Mouse (Mus musculus) c-Kit-positive CD71-negative TER-119-negative erythroid progenitor cells, embryonic 14.5 days (primary cell): ENCODE results near the gene Tdpoz3.
"Not testable (repeated sequence)": the region's sequence is repeated elsewhere in the genome, so short reads cannot be mapped to it uniquely, and the experiment has no call there.

Experiments used
- DNase-seq: peaks from one replicate; pipeline ENCODE4 v3.0.0-alpha.2; 2013; ENCODE audit warnings: low read depth

The Tdpoz3 gene

GRCm38 (mm10) chr3:93825720-93826119, at the start of gene Tdpoz3:
Tdpoz3 (plus strand) TSS chr3:93826020.
- DNase-seq: not testable (repeated sequence)

GRCm38 (mm10) chr3:93796098-93796497, 29.7 kb upstream of the Tdpoz3 start, which contains the start of gene Tdpoz4:
Tdpoz4 (plus strand) TSS chr3:93796398.
- DNase-seq: not testable (repeated sequence)

GRCm38 (mm10) chr3:93813341-93813740, 12.5 kb upstream of the Tdpoz3 start:
- DNase-seq: not testable (repeated sequence)

GRCm38 (mm10) chr3:93858957-93859356, 33.1 kb downstream of the Tdpoz3 start:
- not testable (repeated sequence) for DNase-seq

- DNase-seq: not testable (repeated sequence)
These were observed 44.8 kb downstream of the Tdpoz3 start for GRCm38 (mm10) chr3:93870635-93871034.
